Mouse (Mus musculus) heart, adult 9 months (tissue): ENCODE data around the gene Zfp46.

Source experiments
- DNase-seq, 2 experiments: peaks; one replicate each; pipeline ENCODE4 v3.0.0; 2022; ENCODE audit warnings: low spot score in 2 of 2

Gene Zfp46

GRCm38 (mm10) chr4:136266716-136267343 is 17.7 kb upstream of the Zfp46 start:
- no peak for DNase-seq

DNA sequence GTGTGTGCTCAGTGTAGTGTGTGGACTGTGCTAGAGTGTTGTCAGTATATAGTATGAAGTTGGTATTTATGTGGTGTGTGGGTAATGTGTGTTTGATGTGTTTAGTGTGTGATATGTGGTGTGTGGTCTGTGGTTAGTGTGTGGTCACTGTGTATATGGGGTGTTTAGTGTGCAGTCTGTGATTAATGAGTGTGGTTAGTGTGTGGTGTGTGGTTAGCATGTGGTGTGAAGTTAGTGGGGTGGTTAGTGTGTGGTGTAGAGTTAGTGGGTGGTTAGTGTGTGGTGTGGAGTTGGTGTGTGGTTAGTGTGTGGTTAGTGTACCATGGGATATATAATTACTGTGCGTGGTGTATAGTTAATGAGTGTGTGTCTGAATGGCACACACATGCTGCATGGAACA is 15.6 kb upstream of the Zfp46 start:
- no peak for DNase-seq

DNA sequence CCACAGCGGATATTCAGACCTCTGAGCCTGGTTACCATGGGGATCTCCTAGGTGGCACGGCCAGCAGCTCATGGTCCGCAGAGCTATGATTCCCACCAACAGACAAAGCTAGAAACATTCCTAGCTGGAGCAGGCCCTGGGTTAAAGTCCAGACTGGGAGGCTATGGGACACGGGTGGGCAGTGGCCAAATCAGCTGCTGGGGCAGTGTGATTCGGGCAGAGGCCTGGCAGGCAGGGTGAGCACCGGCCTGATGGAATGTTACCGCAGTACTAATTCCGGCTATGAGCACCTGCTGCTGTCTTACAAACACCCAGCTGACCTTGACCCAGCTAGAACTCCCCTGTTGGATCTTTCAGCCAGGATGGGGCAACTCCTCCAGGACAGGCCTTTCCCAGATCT is 13.8 kb upstream of the Zfp46 start:
- peak in 1 of 2 experiments; percentile 44 for DNase-seq

GRCm38 (mm10) chr4:136281097-136281496 is 3.4 kb upstream of the Zfp46 start:
- DNase-seq = no peak

GRCm38 (mm10) chr4:136281611-136282010 is 2.9 kb upstream of the Zfp46 start:
- no peak for DNase-seq

- peak; percentile 60 to 80 for DNase-seq
Observed at GRCm38 (mm10) chr4:136282621-136283480, 1.6 kb upstream of the Zfp46 start.

- DNase-seq = no peak
Observed at GRCm38 (mm10) chr4:136283783-136284182, 700 bp upstream of the Zfp46 start.

- DNase-seq = no peak
Observed at GRCm38 (mm10) chr4:136284891-136285290, 408 bp downstream of the Zfp46 start.

- DNase-seq = peak; percentile 98
Observed at GRCm38 (mm10) chr4:136285348-136285810, 896 bp downstream of the Zfp46 start.

- DNase-seq = peak; percentile 97 to 99
Observed at GRCm38 (mm10) chr4:136285811-136286371, 1.4 kb downstream of the Zfp46 start.

GRCm38 (mm10) chr4:136289918-136290780 is 5.7 kb downstream of the Zfp46 start:
- no peak for DNase-seq

- DNase-seq = no peak
Observed at GRCm38 (mm10) chr4:136290781-136291595, 6.5 kb downstream of the Zfp46 start.

DNA sequence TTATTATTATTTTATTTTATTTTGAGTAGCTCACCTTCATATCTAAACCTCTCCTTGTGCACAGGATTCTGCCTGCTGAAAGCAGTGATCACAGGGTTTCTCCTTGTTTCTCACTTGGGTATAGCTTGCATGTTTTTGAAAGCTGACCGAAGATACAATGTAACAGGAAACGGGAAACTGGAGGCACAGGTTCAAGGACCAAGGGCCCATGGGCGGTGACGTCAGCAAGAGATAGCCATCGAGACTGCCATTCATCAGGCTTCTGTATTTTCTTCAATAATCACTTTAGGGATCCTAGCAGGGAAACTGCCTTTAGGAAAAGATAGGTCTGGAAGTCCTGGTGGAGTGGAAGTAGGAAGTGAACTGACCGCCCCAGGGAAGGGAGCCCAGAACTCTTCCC is 7.2 kb downstream of the Zfp46 start:
- no peak for DNase-seq

- no peak for DNase-seq
Observed at GRCm38 (mm10) chr4:136295941-136296340, 11.5 kb downstream of the Zfp46 start.

DNA sequence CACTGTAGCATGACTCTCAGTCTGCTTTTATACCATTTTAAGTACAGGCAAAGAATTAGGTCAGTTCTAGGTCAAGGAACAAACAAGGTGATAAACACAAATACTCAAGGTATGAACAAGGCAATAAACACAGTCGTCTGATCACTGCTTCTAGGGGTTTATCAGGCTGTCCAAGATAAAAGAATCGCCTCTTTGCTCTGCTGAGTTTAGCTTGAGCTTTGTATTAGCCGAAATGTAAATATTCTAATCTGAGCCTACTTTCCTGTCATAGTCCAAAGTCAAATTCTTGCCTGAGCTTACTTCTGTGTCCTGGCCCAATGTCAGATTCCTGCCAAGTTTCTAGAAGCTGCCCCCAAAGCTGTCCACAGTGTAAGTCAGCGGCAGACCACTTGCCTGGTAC is 18.0 kb downstream of the Zfp46 start:
- DNase-seq = no peak

DNA sequence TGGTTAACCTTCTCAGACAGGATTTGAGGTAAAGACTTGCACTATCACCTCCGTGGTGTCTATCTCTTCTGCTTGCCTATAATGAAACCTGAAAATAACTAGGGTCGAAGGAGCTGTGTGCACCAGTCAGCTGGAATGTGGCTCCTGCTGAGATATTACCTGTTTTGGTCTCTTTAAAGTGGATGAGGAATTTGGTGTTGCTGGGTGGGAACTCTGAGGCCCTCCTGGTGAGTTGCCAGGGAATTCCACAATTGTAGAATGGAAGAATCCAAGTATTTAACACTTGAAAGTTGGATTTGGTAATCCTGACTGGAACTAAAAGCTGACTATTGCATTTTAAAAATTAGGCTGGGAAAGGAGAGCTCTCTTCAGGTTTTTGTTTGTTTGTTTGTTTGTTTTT is 19.7 kb downstream of the Zfp46 start:
- no peak for DNase-seq

DNA sequence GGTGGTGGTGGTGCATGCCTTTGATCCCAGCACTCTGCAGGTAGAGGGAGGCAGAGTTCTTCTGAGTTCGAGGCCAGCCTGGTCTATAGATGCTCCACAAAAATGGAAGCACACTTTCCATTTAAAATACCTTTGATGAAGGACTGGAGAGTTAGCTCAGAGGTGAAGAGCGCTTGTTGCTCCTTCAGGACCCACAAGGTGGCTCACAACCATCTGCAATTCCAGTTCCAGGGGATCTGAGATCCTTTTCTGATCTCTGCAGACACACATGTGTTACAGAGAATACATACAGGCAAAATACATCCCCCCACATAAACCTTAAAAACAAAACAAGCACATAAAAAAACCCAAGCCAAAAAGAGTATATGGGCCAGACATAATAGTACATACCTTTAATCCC is 23.9 kb downstream of the Zfp46 start:
- no peak for DNase-seq

DNA sequence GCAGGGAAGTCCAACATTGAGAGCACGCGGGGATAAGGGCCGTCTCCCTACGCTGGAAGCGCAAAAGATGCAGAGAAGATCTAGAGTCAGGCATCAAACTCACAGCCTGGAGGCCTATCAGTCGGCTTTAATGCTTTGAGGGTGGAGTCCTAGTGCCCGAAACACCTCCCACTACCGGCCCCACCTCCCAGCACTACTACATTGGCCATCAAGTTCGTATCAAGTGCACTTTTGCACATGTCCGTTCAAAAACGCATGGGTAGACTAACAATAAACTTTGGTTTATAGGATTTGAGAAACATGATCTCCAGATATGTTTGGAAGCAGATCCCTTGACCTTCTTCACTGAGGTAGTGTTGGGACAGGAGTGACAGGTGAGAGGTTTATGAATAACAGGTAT is 25.3 kb downstream of the Zfp46 start:
- peak; percentile 44 to 49 for DNase-seq

GRCm38 (mm10) chr4:136310229-136311041 is 26.0 kb downstream of the Zfp46 start, which contains the start of gene Hnrnpr:
Hnrnpr (plus strand) TSS chr4:136310942.
- peak; percentile 99 for DNase-seq
